ENCODE assay signal across 10 mouse cellular contexts in the genomic region with DNA sequence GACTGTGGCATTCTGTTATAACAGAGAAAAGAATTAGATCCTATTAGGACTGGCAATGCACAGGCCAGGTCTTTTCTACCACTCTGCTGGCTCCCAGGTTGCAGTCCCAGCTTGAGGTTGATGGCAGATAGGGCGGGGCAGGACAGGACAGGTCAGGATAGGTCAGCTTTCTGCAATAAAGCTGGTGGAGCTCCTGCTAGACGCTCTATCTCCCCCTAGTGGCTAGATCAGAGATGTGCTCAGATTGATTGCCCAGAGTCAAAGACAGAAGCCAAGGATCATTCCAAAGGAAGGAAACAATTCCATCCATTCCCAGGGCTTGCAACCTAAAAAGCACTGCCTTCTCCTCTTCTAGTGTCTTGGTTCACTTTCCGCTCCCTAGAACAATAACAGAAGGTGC. TPM values are rescaled to one million over a fixed set of nuclear protein-coding genes. Genes with fewer than 3 reads are reported as not detected.
DNase-seq lines count a peak whose midpoint lies in the region; ATAC-seq lines count a peak whose summit lies in the region.
"Had no signal": no experiment of that assay in that cellular context is flagged by ENCODE, and none has a peak within 500 bp of the region (broad histone marks: within the 10 kb centered on the region; RNA-seq: fewer than 3 reads in every experiment).

No protein-coding gene starts in this region.

- H3K27ac ChIP-seq in heart, embryonic 11.5 days (ENCODE audit: low read depth, low read length), result no peak overlapping the region
- H3K27ac ChIP-seq: embryonic facial prominence, embryonic 15.5 days; liver, embryonic 15.5 days had no signal

- H3K27me3 ChIP-seq in heart, embryonic 11.5 days (ENCODE audit: control insufficient read depth, insufficient read depth, low read length), result no peaks in the 10 kb centered on the region
- H3K27me3 ChIP-seq: embryonic facial prominence, embryonic 15.5 days; liver, embryonic 15.5 days had no signal

- ATAC-seq in heart, embryonic 11.5 days (replicated peaks; ENCODE audit: insufficient number of reproducible peaks, low FRiP score, low TSS enrichment), result no peak
- ATAC-seq in megakaryocyte-erythroid progenitor cell, adult 5-6 weeks (replicated peaks; ENCODE audit: low FRiP score, low TSS enrichment, poor library complexity, severe bottlenecking), result peak; percentile 68

- H3K36me3 ChIP-seq in heart, embryonic 11.5 days (ENCODE audit: control insufficient read depth, insufficient read depth, low read length), result no peaks in the 10 kb centered on the region
- H3K36me3 ChIP-seq: embryonic facial prominence, embryonic 15.5 days; liver, embryonic 15.5 days had no signal

- no peaks in the 10 kb centered on the region for H3K9me3 ChIP-seq in heart, embryonic 11.5 days (replicated peaks; ENCODE audit: control insufficient read depth, low read length)
- H3K9me3 ChIP-seq: embryonic facial prominence, embryonic 15.5 days; liver, embryonic 15.5 days had no signal

- WGBS in heart, embryonic 11.5 days (ENCODE audit: insufficient replicate concordance), result 17% methylated on average over 3 of the region's 3 CpGs

- H3K9ac ChIP-seq in heart, embryonic 11.5 days (ENCODE audit: low read depth, low read length), result no peak overlapping the region
- H3K9ac ChIP-seq: embryonic facial prominence, embryonic 15.5 days; liver, embryonic 15.5 days had no signal

- DNase-seq in heart, adult 8-10 months (ENCODE audit: low spot score), result peak; percentile 7
- DNase-seq in A20 (ENCODE audit: low read depth, low spot score) (peak; percentile 47), R1 (ENCODE audit: low read depth, low spot score) (peak; percentile 91)
- peak; percentile 86 for DNase-seq in embryo, embryonic 10.5 days (ENCODE audit: low spot score)
- DNase-seq in kidney, adult 9 months, result peak; percentile 47
- no peak for DNase-seq in urinary bladder, postnatal 36 days (ENCODE audit: low spot score in 2 of 2)

- no peak overlapping the region for H3K4me3 ChIP-seq in heart, embryonic 11.5 days (ENCODE audit: low read depth, low read length)
- H3K4me3 ChIP-seq: embryonic facial prominence, embryonic 15.5 days; liver, embryonic 15.5 days had no signal

- H3K4me1 ChIP-seq in heart, embryonic 11.5 days (ENCODE audit: control insufficient read depth, insufficient read depth, low read length), result 0 out of 2 replicates have a peak, but pooled peaks cover 4% of the 10 kb centered on the region
- H3K4me1 ChIP-seq: embryonic facial prominence, embryonic 15.5 days; liver, embryonic 15.5 days had no signal

- no peak overlapping the region for H3K4me2 ChIP-seq in heart, embryonic 11.5 days
- H3K4me2 ChIP-seq: embryonic facial prominence, embryonic 15.5 days; liver, embryonic 15.5 days had no signal

RNA-seq across cellular contexts. Expression of gene Isx, which starts 57.8 kb away (rescaled TPM):
- not detected for total RNA-seq in heart, adult 8-10 months (2022)
- polyA plus RNA-seq in heart, embryonic 11.5 days (2014; fragmentation: Nextera tagmentation; extraction: Ambion mirVana), result not detected in 2 replicates
- not detected in 2 replicates for total RNA-seq in megakaryocyte-erythroid progenitor cell, adult 5-6 weeks (2014; fragmentation: Nextera tagmentation)
- not detected in 2 replicates for total RNA-seq in megakaryocyte-erythroid progenitor cell, adult 5-6 weeks (2017)
- polyA plus RNA-seq: embryonic facial prominence, embryonic 15.5 days; liver, embryonic 15.5 days had no signal

Comparison
In these comparisons a context has a peak if more than half of its experiments do, and no peak if none do; other contexts are left out.
1. DNase-seq: peak in heart, adult 8-10 months (single experiment), A20 (single experiment), R1 (single experiment), embryo, embryonic 10.5 days (single experiment) and kidney, adult 9 months (single experiment); none in urinary bladder, postnatal 36 days (0 of 2).